Mouse (Mus musculus) CH12.LX (cell line): ENCODE data around the gene Mat1a.

Source experiments
- CTCF ChIP-seq, 2 experiments: IDR thresholded peaks in 1 of 2; conservative IDR thresholded peaks in 1 of 2; 2 replicates each; pipeline ENCODE4 v1.5.1; 2011 to 2012; ENCODE audit warnings: low read depth in 2 of 2, low read length in 2 of 2, improper control_type of control experiment in 1 of 2, inconsistent platforms in 1 of 2, mild to moderate bottlenecking in 1 of 2, moderate library complexity in 1 of 2
- ZKSCAN1 ChIP-seq: IDR thresholded peaks from 2 replicates; pipeline ENCODE4 v1.6.1; 2012; ENCODE audit warnings: low read depth, inconsistent platforms, low read length, improper control_type of control experiment, borderline replicate concordance

DNA sequence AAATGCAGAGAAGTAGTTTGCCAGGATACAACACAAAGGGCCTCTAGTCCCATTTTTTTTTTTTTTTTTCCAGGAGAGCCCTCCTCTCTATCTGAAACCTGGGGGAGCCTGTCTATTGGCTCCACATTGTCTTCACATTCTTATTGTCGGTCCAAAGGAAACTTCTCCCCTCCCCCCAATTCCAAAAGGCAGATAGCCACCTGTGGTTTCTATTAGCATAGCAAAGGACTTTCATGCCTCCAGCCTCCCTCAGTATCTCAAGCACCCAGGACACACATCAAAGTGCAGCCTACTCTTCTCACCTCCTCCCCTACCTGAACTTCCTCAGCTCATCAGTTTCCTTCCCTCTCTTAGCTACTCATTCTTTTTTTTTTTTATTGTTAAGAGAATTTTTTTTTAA, 38.4 kb upstream of the Mat1a start:
- TF ChIP-seq ZKSCAN1 (no peak), CTCF (conservative IDR thresholded peaks at IDR 0.05 in 1 of 2, IDR thresholded peaks at IDR 0.05 in 1 of 2; ENCODE audit: low read depth in 2 of 2, low read length in 2 of 2) (no peak)
